Mouse (Mus musculus) forebrain, embryonic 16.5 days (tissue): ENCODE results near the gene Pfkfb2. TPM values are rescaled to one million over a fixed set of nuclear protein-coding genes. Genes with fewer than 3 reads are reported as not detected.

ENCODE experiments used
- ATAC-seq: fragments of 200-750 bp; cut with Nextera tagmentation; 2 replicates; pipeline ENCODE4 v1.8.0; 2017; ENCODE audit warnings: mild to moderate bottlenecking, moderate library complexity
- H3K27ac ChIP-seq: fragments of 300-500 bp; sonication (generic); 2 replicates; pipeline ENCODE4 v1.5.1; 2014; ENCODE audit warnings: low read length, control low read depth
- H3K27me3 ChIP-seq: fragments of 300-500 bp; sonication (generic); replicated peaks from 2 replicates; pipeline ENCODE4 v1.6.1; 2014; ENCODE audit warnings: low read length; ENCODE audit not compliant: control insufficient read depth, insufficient read depth
- H3K36me3 ChIP-seq: fragments of 300-500 bp; sonication (generic); 2 replicates; pipeline ENCODE4 v1.6.1; 2014; ENCODE audit not compliant: control insufficient read depth, insufficient read depth
- H3K4me1 ChIP-seq: fragments of 300-500 bp; sonication (generic); replicated peaks from 2 replicates; pipeline ENCODE4 v1.6.1; 2014; ENCODE audit warnings: low read length; ENCODE audit not compliant: control insufficient read depth, insufficient read depth
- H3K4me2 ChIP-seq: fragments of 300-500 bp; sonication (generic); 2 replicates; pipeline ENCODE4 v1.6.1; 2014; ENCODE audit warnings: mild to moderate bottlenecking, low read length, control low read depth
- H3K4me3 ChIP-seq: fragments of 300-500 bp; sonication (generic); replicated peaks from 2 replicates; pipeline ENCODE4 v1.5.1; 2014; ENCODE audit warnings: mild to moderate bottlenecking, low read length, control low read depth
- H3K9ac ChIP-seq: fragments of 300-500 bp; sonication (generic); replicated peaks from 2 replicates; pipeline ENCODE4 v1.6.1; 2014; ENCODE audit warnings: low read depth, low read length, control low read depth
- H3K9me3 ChIP-seq: fragments of 300-500 bp; sonication (generic); 2 replicates; pipeline ENCODE4 v1.6.1; 2016; ENCODE audit warnings: low read length; ENCODE audit not compliant: control insufficient read depth
- WGBS: fragments of 180-500 bp; shearing (Covaris S2); extraction: QIAGEN DNeasy Blood & Tissue Kit; methylation state at CpG from one replicate; pipeline ENCODE4 v1.1.7; 2014; 5-methylcytosine and 5-hydroxymethylcytosine counted together
- polyA plus RNA-seq: library from polyadenylated mRNA; unstranded; fragments of >200 nt; fragmentation: Nextera tagmentation; extraction: Ambion mirVana; gene quantifications from 2 replicates; pipeline ENCODE4 v1.2.1, GENCODE M21; 2015

Pfkfb2 gene
- polyA plus RNA-seq, 1 experiment from 2014 or later: 28.2 TPM

GRCm38 (mm10) chr1:130762045-130762760 is 33.1 kb upstream of the Pfkfb2 start:
- no peaks in the 10 kb centered on the region for H3K27me3 ChIP-seq
- no peak overlapping the region for H3K27ac ChIP-seq
- no peak for ATAC-seq
- no peaks in the 10 kb centered on the region for H3K4me1 ChIP-seq
- 74% methylated on average over 3 of the region's 3 CpGs for WGBS
- H3K9me3 ChIP-seq: no peaks in the 10 kb centered on the region
- no peak overlapping the region for H3K4me2 ChIP-seq
- no peaks in the 10 kb centered on the region for H3K36me3 ChIP-seq
- no peak overlapping the region for H3K9ac ChIP-seq
- no peak overlapping the region for H3K4me3 ChIP-seq

GRCm38 (mm10) chr1:130761597-130761996 is 32.5 kb upstream of the Pfkfb2 start:
- no peaks in the 10 kb centered on the region for H3K4me1 ChIP-seq
- WGBS: 94% methylated on average over 1 of the region's 1 CpGs
- no peak overlapping the region for H3K27ac ChIP-seq
- no peak overlapping the region for H3K4me2 ChIP-seq
- H3K36me3 ChIP-seq: no peaks in the 10 kb centered on the region
- H3K4me3 ChIP-seq: no peak overlapping the region
- no peak for ATAC-seq
- no peaks in the 10 kb centered on the region for H3K9me3 ChIP-seq
- H3K9ac ChIP-seq: no peak overlapping the region
- no peaks in the 10 kb centered on the region for H3K27me3 ChIP-seq

- H3K27me3 ChIP-seq: no peaks in the 10 kb centered on the region
- H3K9ac ChIP-seq: no peak overlapping the region
- no peaks in the 10 kb centered on the region for H3K9me3 ChIP-seq
- no peak overlapping the region for H3K4me3 ChIP-seq
- no peak for ATAC-seq
- no peak overlapping the region for H3K27ac ChIP-seq
- no peak overlapping the region for H3K4me2 ChIP-seq
- H3K36me3 ChIP-seq: no peaks in the 10 kb centered on the region
- H3K4me1 ChIP-seq: no peaks in the 10 kb centered on the region
- 85% methylated on average over 9 of the region's 9 CpGs for WGBS
Measured at GRCm38 (mm10) chr1:130759689-130760088, 30.6 kb upstream of the Pfkfb2 start.

- Histone ChIP-seq H3K4me2 (no peak overlapping the region), H3K27me3 (no peaks in the 10 kb centered on the region), H3K9ac (no peak overlapping the region), H3K9me3 (no peaks in the 10 kb centered on the region), H3K27ac (no peak overlapping the region), H3K4me3 (no peak overlapping the region), H3K36me3 (no peaks in the 10 kb centered on the region), H3K4me1 (no peaks in the 10 kb centered on the region)
- ATAC-seq: no peak
- WGBS: 93% methylated on average over 3 of the region's 3 CpGs
Measured at GRCm38 (mm10) chr1:130746819-130747218, 17.8 kb upstream of the Pfkfb2 start.

GRCm38 (mm10) chr1:130745591-130745990 is 16.5 kb upstream of the Pfkfb2 start:
- Histone ChIP-seq H3K27me3 (no peaks in the 10 kb centered on the region), H3K36me3 (no peaks in the 10 kb centered on the region), H3K9ac (no peak overlapping the region), H3K4me3 (no peak overlapping the region), H3K4me1 (no peaks in the 10 kb centered on the region), H3K27ac (no peak overlapping the region), H3K4me2 (no peak overlapping the region), H3K9me3 (no peaks in the 10 kb centered on the region)
- ATAC-seq: no peak
- 92% methylated on average over 3 of the region's 3 CpGs for whole genome bisulfite sequencing

- Histone ChIP-seq H3K27me3 (no peaks in the 10 kb centered on the region), H3K27ac (no peak overlapping the region), H3K36me3 (no peaks in the 10 kb centered on the region), H3K9ac (no peak overlapping the region), H3K4me2 (no peak overlapping the region), H3K9me3 (no peaks in the 10 kb centered on the region), H3K4me1 (no peaks in the 10 kb centered on the region), H3K4me3 (no peak overlapping the region)
- no peak for ATAC-seq
- 90% methylated on average over 5 of the region's 5 CpGs for WGBS
Measured at GRCm38 (mm10) chr1:130744961-130745360, 15.9 kb upstream of the Pfkfb2 start.

- H3K9me3 ChIP-seq: no peaks in the 10 kb centered on the region
- no peak overlapping the region for H3K4me3 ChIP-seq
- H3K27me3 ChIP-seq: no peaks in the 10 kb centered on the region
- no peak for ATAC-seq
- no peaks in the 10 kb centered on the region for H3K36me3 ChIP-seq
- H3K4me1 ChIP-seq: no peaks in the 10 kb centered on the region
- H3K27ac ChIP-seq: no peak overlapping the region
- no peak overlapping the region for H3K9ac ChIP-seq
- WGBS: 89% methylated on average over 2 of the region's 2 CpGs
- H3K4me2 ChIP-seq: no peak overlapping the region
Measured at GRCm38 (mm10) chr1:130744217-130744616, 15.2 kb upstream of the Pfkfb2 start.

GRCm38 (mm10) chr1:130743775-130744174 is 14.7 kb upstream of the Pfkfb2 start:
- ATAC-seq: no peak
- Histone ChIP-seq H3K9me3 (no peaks in the 10 kb centered on the region), H3K36me3 (no peaks in the 10 kb centered on the region), H3K9ac (no peak overlapping the region), H3K27ac (no peak overlapping the region), H3K27me3 (no peaks in the 10 kb centered on the region), H3K4me2 (no peak overlapping the region), H3K4me1 (no peaks in the 10 kb centered on the region), H3K4me3 (no peak overlapping the region)
- WGBS: 94% methylated on average over 1 of the region's 1 CpGs

GRCm38 (mm10) chr1:130742201-130742600 is 13.1 kb upstream of the Pfkfb2 start:
- no peak overlapping the region for H3K4me3 ChIP-seq
- no peaks in the 10 kb centered on the region for H3K4me1 ChIP-seq
- 88% methylated on average over 7 of the region's 7 CpGs for WGBS
- H3K9ac ChIP-seq: no peak overlapping the region
- H3K9me3 ChIP-seq: no peaks in the 10 kb centered on the region
- no peak overlapping the region for H3K4me2 ChIP-seq
- ATAC-seq: no peak
- H3K27me3 ChIP-seq: no peaks in the 10 kb centered on the region
- H3K27ac ChIP-seq: no peak overlapping the region
- no peaks in the 10 kb centered on the region for H3K36me3 ChIP-seq
